Mouse (Mus musculus) heart, embryonic 10.5 days (tissue): ENCODE data around the gene A1cf. TPM values are rescaled to one million over a fixed set of nuclear protein-coding genes. Genes with fewer than 3 reads are reported as not detected.
A peak's percentile ranks its signal among the peaks of the same experiment; 100 is the strongest.

Experiments
- DNase-seq: peaks from one replicate; pipeline ENCODE4 v3.0.0-alpha.2; 2017; ENCODE audit warnings: low spot score
- H3K27ac ChIP-seq: fragments of 300-500 bp; sonication (generic); 2 replicates; pipeline ENCODE4 v1.5.1; 2016; ENCODE audit warnings: mild to moderate bottlenecking
- H3K27me3 ChIP-seq: fragments of 300-500 bp; sonication (generic); 2 replicates; pipeline ENCODE4 v1.6.1; 2016; ENCODE audit warnings: mild to moderate bottlenecking; ENCODE audit not compliant: poor library complexity, insufficient read depth, severe bottlenecking
- H3K36me3 ChIP-seq: fragments of 300-500 bp; sonication (generic); 2 replicates; pipeline ENCODE4 v1.6.1; 2016; ENCODE audit warnings: mild to moderate bottlenecking, moderate library complexity
- H3K4me1 ChIP-seq: fragments of 300-500 bp; sonication (generic); 2 replicates; pipeline ENCODE4 v1.6.1; 2016; ENCODE audit warnings: mild to moderate bottlenecking
- H3K4me3 ChIP-seq: fragments of 300-500 bp; sonication (generic); 2 replicates; pipeline ENCODE4 v1.5.1; 2016; ENCODE audit warnings: mild to moderate bottlenecking, moderate library complexity
- H3K9me3 ChIP-seq: fragments of 300-500 bp; sonication (generic); 2 replicates; pipeline ENCODE4 v1.6.1; 2016; ENCODE audit warnings: mild to moderate bottlenecking, moderate library complexity
- WGBS: fragments of 180-500 bp; shearing (Covaris S2); methylation state at CpG from one replicate; pipeline ENCODE4 v1.1.7; 2016; 5-methylcytosine and 5-hydroxymethylcytosine counted together
- polyA plus RNA-seq: library from polyadenylated mRNA; unstranded; fragments of >200 nt; fragmentation: Nextera tagmentation; extraction: Ambion mirVana; gene quantifications from 2 replicates; pipeline ENCODE4 v1.2.1, GENCODE M21; 2016

Gene A1cf
- polyA plus RNA-seq, 1 experiment from 2014 or later = 3.0 TPM

GRCm38 (mm10) chr19:31963147-31963546, 94.6 kb downstream of the A1cf start:
- DNase-seq = no peak
- 48% methylated on average over 3 of the region's 3 CpGs for WGBS
- H3K27ac ChIP-seq = no peak overlapping the region
- H3K36me3 ChIP-seq = no peaks in the 10 kb centered on the region
- no peaks in the 10 kb centered on the region for H3K9me3 ChIP-seq
- H3K4me1 ChIP-seq = peaks cover 3% of the 10 kb centered on the region; the same call in 1 of the 2 replicates
- H3K27me3 ChIP-seq = no peaks in the 10 kb centered on the region
- no peak overlapping the region for H3K4me3 ChIP-seq

GRCm38 (mm10) chr19:31967933-31968532, 99.5 kb downstream of the A1cf start:
- 52% methylated on average over 5 of the region's 5 CpGs for WGBS
- Histone ChIP-seq H3K27ac (no peak overlapping the region), H3K4me3 (no peak overlapping the region), H3K27me3 (no peaks in the 10 kb centered on the region), H3K4me1 (peaks cover 3% of the 10 kb centered on the region; the same call in 1 of the 2 replicates), H3K9me3 (no peaks in the 10 kb centered on the region), H3K36me3 (no peaks in the 10 kb centered on the region)
- DNase-seq = no peak

- DNase-seq = no peak
- H3K4me3 ChIP-seq = no peak overlapping the region
- H3K4me1 ChIP-seq = peaks cover 4% of the 10 kb centered on the region; the same call in 1 of the 2 replicates
- 55% methylated on average over 3 of the region's 3 CpGs for WGBS
- no peaks in the 10 kb centered on the region for H3K9me3 ChIP-seq
- H3K36me3 ChIP-seq = no peaks in the 10 kb centered on the region
- H3K27ac ChIP-seq = no peak overlapping the region
- H3K27me3 ChIP-seq = no peaks in the 10 kb centered on the region
Observed at GRCm38 (mm10) chr19:31971405-31971804, 102.8 kb downstream of the A1cf start.

GRCm38 (mm10) chr19:31971998-31972397, 103.4 kb downstream of the A1cf start:
- Histone ChIP-seq H3K4me3 (no peak overlapping the region), H3K9me3 (no peaks in the 10 kb centered on the region), H3K27ac (no peak overlapping the region), H3K4me1 (peaks cover 4% of the 10 kb centered on the region; the same call in 1 of the 2 replicates), H3K27me3 (no peaks in the 10 kb centered on the region), H3K36me3 (no peaks in the 10 kb centered on the region)
- peak; percentile 86 for DNase-seq
- WGBS = 8% methylated on average over 6 of the region's 6 CpGs

- no peaks in the 10 kb centered on the region for H3K9me3 ChIP-seq
- no peak overlapping the region for H3K27ac ChIP-seq
- WGBS = 60% methylated on average over 2 of the region's 2 CpGs
- no peak for DNase-seq
- H3K36me3 ChIP-seq = no peaks in the 10 kb centered on the region
- H3K4me1 ChIP-seq = peaks cover 4% of the 10 kb centered on the region; the same call in 1 of the 2 replicates
- H3K4me3 ChIP-seq = no peak overlapping the region
- H3K27me3 ChIP-seq = no peaks in the 10 kb centered on the region
Observed at GRCm38 (mm10) chr19:31975882-31976281, 107.3 kb downstream of the A1cf start.

- 88% methylated on average over 6 of the region's 6 CpGs for WGBS
- Histone ChIP-seq H3K9me3 (no peaks in the 10 kb centered on the region), H3K4me3 (no peak overlapping the region), H3K27me3 (no peaks in the 10 kb centered on the region), H3K4me1 (no peaks in the 10 kb centered on the region), H3K36me3 (no peaks in the 10 kb centered on the region), H3K27ac (no peak overlapping the region)
- no peak for DNase-seq
Observed at GRCm38 (mm10) chr19:31991057-31991456, 122.5 kb downstream of the A1cf start.

- 72% methylated on average over 3 of the region's 3 CpGs for WGBS
- Histone ChIP-seq H3K27ac (no peak overlapping the region), H3K9me3 (no peaks in the 10 kb centered on the region), H3K4me3 (no peak overlapping the region), H3K4me1 (no peaks in the 10 kb centered on the region), H3K27me3 (no peaks in the 10 kb centered on the region), H3K36me3 (0 out of 2 replicates have a peak, but pooled peaks cover 3% of the 10 kb centered on the region)
- no peak for DNase-seq
Observed at GRCm38 (mm10) chr19:31996916-31997315, 128.4 kb downstream of the A1cf start.

Other genes with a start within 250 kb of the A1cf start
- gene Prkg1, start 103.7 kb upstream of the A1cf start, polyA plus RNA-seq = 12.0 and 17.7 TPM in 2 replicates
- gene Asah2, start 239.4 kb downstream of the A1cf start, polyA plus RNA-seq = 1.6 and 2.9 TPM in 2 replicates